Mouse (Mus musculus): ENCODE measurements around the gene Gm49388.

GRCm38 (mm10) chr7:127753741-127754140 is 31.7 kb upstream of the Gm49388 start:
- TF ChIP-seq CTCF (IDR thresholded peaks at IDR 0.05; ENCODE audit: control insufficient read depth, insufficient read depth, low read length), result no peak
- TF ChIP-seq POLR2A (IDR thresholded peaks at IDR 0.05; ENCODE audit: borderline replicate concordance, control insufficient read depth, low read depth, low read length), result no peak

Measured in bone marrow, adult 2 months (tissue).